Mouse (Mus musculus) urinary bladder, postnatal 25 days (tissue): ENCODE measurements around the gene Olfr588-ps1.
"Not testable (repeated sequence)": the region's sequence is repeated elsewhere in the genome, so short reads cannot be mapped to it uniquely, and the experiment has no call there.

Experiments
- DNase-seq: peaks from one replicate; pipeline ENCODE4 v3.0.0; 2022; ENCODE audit warnings: low spot score

Olfr588-ps1 gene

GRCm38 (mm10) chr7:103140579-103140978 is at the start of gene Olfr588-ps1:
Gene Olfr588-ps1, plus strand, starts transcription at chr7:103140879.
- no peak for DNase-seq

- DNase-seq: no peak
Observed at GRCm38 (mm10) chr7:103097420-103097819, 43.3 kb upstream of the Olfr588-ps1 start, which contains the start of gene Olfr585. Gene Olfr585, plus strand, starts transcription at chr7:103097720.

- DNase-seq: no peak
Observed at GRCm38 (mm10) chr7:103119406-103119805, 21.3 kb upstream of the Olfr588-ps1 start.

DNA sequence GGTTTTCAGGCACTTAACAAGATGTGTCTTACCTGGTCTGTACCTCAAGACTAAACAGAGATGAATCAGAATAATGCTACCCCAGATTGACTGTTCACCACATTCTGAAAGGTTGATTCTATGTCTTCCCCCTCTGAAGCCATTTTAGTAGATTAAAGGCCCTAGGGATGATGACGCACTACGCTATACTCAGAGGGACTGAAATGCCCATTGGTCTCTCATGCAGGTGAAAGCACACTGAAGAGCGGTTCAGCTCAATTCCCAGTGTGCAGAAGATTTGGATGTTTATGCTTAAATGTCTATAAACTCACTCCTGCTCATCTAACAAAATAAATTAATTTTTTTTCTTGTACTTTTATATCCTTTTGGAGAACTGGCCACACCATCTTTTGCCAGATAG is 15.1 kb upstream of the Olfr588-ps1 start, which contains the start of gene Olfr586:
TSS of gene Olfr586 (minus strand) at position 101 of the 400 bp plus-strand sequence.
- no peak for DNase-seq

GRCm38 (mm10) chr7:103156256-103156655 is 15.6 kb downstream of the Olfr588-ps1 start, which contains the start of gene Olfr589:
Gene Olfr589, minus strand, starts transcription at chr7:103156356.
- DNase-seq: no peak

DNA sequence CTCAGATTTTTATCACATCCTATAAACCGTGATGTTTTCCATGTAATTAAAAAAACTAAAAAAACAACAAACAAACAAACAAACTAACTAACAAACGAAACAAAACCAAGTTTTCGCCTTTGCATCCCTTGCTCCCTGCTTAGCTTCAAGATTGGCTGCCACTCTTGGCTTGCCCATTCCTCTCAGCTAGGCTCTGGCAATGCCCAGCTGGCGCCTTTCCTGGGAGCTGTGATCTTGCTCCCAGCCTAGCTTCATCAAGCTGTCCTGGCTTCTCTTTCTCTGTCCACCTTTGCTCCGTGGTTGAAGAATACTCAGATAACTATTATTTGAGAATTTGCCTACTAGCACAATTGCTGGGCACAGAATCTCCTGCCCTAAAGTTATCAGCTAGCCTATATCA is 29.0 kb downstream of the Olfr588-ps1 start:
- no peak for DNase-seq

DNA sequence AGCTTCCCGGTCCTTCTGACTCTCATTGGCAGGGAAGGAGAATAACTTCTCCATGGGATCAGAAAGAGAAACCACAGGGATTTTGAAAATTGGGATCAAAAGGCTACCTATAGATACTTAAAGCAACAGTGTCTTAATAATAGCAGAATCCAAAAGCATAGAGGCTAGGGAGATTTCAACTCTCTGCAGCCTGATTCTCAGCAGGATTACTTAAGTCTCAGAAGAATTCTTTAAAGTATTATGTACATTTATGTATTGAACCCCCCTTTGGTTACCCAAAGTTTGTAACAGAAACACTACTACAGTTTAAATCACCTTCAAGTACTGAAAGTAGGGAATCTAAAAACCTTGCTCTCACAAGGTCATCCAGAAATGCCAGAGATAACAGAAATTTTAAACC is 37.6 kb downstream of the Olfr588-ps1 start, which contains the start of gene Olfr591:
TSS of gene Olfr591 (minus strand) at position 101 of the 400 bp plus-strand sequence.
- DNase-seq: no peak

DNA sequence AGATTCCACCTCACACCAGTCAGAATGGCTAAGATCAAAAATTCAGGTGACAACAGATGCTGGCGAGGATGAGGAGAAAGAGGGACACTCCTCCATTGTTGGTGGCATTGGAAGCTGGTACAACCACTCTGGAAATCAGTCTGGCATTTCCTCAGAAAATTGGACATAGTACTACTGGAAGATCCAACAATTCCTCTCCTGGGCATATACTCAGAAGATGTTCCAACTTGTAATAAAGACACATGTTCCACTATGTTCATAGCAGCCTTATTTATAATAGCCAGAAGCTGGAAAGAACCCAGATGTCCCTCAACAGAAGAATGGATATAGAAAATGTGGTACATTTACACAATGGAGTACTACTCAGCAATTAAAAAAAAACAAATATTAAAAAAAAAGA is 43.8 kb downstream of the Olfr588-ps1 start, which contains the start of gene Olfr592:
TSS of gene Olfr592 (plus strand) at position 301 of the 400 bp plus-strand sequence.
- not testable (repeated sequence) for DNase-seq
